Mouse (Mus musculus): ENCODE data around the gene Wrb.

GRCm38 (mm10) chr16:96156019-96156418 is 10.8 kb downstream of the Wrb start:
- TF ChIP-seq POLR2A (IDR thresholded peaks at IDR 0.05; ENCODE audit: low read depth, low read length), result no peak
- no peak for TF ChIP-seq CTCF (IDR thresholded peaks at IDR 0.05; ENCODE audit: extremely low read depth, insufficient read depth, insufficient read length, insufficient replicate concordance)
